Mouse (Mus musculus) NIH3T3 (cell line): ENCODE data around the gene Amigo3.
"Not testable (repeated sequence)": the region's sequence is repeated elsewhere in the genome, so short reads cannot be mapped to it uniquely, and the experiment has no call there.

Source experiments
- DNase-seq: peaks from one replicate; pipeline ENCODE4 v3.0.0-alpha.2; 2012; ENCODE audit warnings: low read depth

Gene Amigo3

DNA sequence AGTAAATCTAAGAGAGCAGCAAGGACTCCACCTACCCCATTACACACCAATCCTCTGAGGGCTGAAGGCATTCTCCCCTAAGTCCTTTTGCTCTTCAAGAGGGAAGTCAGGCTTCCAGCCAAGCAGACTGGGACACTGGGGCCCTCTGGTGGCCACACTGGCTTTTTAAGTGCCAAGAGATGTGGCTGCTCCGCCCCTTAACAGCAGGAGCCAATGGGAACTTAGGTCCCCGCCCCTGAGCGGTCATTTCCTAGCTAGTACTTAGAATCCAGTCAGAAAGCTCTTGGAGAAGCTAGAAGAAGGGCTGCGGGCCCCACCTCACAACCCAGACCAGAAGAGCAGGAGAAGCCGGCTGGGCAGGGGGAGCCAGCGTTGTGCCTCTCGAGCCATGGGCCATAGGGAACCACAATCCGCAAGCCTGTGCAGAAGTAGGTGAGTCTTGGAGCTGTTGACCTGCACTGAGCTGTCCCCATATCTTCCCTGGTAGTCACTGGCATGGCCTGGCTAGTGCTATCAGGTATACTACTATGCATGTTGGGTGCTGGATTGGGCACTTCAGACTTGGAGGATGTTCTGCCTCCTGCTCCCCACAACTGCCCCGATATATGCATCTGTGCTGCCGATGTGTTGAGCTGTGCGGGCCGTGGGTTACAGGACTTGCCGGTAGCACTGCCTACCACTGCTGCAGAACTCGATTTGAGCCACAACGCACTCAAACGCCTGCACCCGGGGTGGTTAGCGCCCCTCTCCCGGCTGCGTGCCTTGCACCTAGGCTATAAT, at the start of gene Amigo3:
TSS of gene Amigo3 (plus strand) at position 275 of the 780 bp plus-strand sequence.
- DNase-seq: peak; percentile 97

DNA sequence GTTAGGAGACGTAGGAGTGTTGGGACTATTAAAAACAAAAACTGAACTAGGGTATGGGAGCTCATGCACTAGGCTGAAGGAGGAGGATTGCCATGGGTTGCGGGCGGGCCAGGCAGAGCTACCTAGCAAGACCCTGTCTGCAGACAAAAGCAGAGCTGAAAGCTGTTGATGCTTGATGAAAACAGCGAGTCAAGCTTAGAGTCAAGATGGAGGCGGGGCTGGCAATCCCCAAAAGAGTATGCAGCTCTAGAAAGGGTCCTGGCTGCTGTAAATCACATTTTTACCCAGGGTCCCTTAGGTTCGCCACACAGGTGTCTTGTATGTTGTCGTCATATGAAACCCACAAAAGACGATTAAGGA, 49.4 kb upstream of the Amigo3 start:
- DNase-seq: peak; percentile 43

- no peak for DNase-seq
Measured at GRCm38 (mm10) chr9:108008041-108008440, 44.9 kb upstream of the Amigo3 start.

- no peak for DNase-seq
Measured at GRCm38 (mm10) chr9:108010385-108010784, 42.6 kb upstream of the Amigo3 start.

GRCm38 (mm10) chr9:108013577-108013976, 39.4 kb upstream of the Amigo3 start:
- DNase-seq: not testable (repeated sequence)

- DNase-seq: no peak
Measured at GRCm38 (mm10) chr9:108017127-108017526, 35.8 kb upstream of the Amigo3 start.

DNA sequence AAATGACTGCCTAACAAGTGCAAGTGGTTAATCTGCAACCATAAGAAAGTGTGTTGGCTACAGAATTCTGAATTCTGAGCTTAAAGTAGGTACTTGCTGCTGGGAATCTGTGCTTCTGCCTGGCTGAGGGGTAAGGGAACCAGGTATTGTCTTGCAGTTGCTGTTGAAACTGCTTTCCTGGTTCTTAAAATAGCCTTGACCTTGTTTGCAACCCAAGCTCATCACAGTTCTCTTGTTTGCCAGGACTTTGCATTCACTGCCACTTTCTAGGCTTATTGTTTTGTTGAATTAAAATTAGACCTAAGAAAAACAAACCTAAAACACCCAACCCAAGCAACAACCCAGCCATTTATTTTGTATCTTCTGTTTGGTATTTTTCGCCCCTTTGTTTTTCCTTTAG, 32.2 kb upstream of the Amigo3 start:
- DNase-seq: no peak

DNA sequence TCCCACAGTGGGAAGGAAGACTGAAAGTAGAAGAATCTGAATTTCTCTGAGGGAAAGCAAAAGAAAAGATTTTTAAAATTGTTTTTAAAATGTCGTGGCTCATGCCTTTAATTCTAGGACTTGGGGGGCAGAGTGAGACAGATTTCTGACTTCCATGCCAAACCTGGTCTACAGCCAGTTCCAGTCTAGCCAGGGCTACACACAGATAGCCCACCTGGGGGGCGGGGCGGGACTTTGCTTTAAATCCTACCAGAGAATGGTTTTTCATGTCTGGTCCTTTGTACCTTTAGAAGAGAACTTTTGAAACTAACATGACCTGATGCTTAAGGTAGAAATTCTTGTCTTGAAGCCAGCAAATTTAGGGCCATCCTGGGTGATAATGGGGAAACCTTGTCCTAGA, 29.7 kb upstream of the Amigo3 start:
- DNase-seq: no peak

- DNase-seq: no peak
Measured at GRCm38 (mm10) chr9:108026584-108026983, 26.4 kb upstream of the Amigo3 start.

DNA sequence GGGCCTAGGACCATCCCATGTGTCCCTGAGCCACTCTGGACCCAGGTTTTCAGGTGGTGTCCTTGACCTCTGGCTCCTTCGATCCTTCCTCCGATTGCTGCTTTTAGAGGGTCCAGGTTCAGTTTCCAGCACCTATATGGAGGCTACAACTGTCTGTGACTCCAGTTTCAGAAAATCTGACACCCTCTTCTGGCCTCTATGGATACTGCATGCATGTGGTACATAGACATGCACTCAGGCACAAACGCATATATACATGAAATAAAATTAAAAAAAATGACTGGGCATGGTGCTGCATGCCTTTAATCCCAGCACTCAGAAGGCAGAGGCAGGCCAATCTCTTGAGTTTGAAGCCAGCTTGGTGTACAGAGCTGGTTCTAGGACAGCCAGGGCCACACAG, 25.1 kb upstream of the Amigo3 start:
- no peak for DNase-seq

- no peak for DNase-seq
Measured at GRCm38 (mm10) chr9:108032126-108032525, 20.8 kb upstream of the Amigo3 start.

- no peak for DNase-seq
Measured at GRCm38 (mm10) chr9:108035331-108036156, 17.4 kb upstream of the Amigo3 start.

DNA sequence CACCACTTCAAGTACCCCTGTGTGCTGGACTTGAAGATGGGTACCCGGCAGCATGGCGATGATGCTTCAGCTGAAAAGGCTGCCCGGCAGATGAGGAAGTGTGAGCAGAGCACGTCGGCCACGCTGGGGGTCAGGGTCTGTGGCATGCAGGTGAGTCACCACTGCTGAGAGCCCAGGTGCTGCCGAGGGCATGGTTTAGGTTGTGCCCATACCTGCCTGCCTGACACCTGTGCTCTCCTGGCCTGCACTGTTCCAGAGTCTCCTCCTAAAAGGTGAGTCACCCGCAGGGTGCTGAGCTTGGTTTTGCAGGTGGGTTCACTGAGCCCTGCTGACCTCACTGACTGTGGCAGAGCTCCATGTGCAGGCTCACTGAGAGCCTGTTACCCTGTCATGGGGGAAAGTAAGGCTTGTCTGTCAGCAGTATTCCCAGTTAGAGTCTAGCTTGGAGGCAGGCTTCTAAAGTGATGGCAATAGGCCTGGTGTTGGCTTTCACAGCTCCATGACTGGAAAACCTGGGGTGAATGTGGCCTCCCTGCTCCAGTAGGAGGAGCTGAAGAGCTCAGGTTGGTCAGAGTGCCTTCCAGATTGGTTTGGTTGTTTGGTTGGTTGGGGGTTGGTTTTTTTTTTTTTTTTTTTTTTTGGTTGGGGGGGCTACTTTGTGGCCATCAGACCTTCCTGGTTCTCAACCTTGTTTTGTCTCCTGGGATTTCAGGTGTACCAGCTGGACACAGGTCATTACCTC, 8.0 kb upstream of the Amigo3 start:
- DNase-seq: peak; percentile 31

GRCm38 (mm10) chr9:108046582-108046981, 6.4 kb upstream of the Amigo3 start:
- DNase-seq: no peak

DNA sequence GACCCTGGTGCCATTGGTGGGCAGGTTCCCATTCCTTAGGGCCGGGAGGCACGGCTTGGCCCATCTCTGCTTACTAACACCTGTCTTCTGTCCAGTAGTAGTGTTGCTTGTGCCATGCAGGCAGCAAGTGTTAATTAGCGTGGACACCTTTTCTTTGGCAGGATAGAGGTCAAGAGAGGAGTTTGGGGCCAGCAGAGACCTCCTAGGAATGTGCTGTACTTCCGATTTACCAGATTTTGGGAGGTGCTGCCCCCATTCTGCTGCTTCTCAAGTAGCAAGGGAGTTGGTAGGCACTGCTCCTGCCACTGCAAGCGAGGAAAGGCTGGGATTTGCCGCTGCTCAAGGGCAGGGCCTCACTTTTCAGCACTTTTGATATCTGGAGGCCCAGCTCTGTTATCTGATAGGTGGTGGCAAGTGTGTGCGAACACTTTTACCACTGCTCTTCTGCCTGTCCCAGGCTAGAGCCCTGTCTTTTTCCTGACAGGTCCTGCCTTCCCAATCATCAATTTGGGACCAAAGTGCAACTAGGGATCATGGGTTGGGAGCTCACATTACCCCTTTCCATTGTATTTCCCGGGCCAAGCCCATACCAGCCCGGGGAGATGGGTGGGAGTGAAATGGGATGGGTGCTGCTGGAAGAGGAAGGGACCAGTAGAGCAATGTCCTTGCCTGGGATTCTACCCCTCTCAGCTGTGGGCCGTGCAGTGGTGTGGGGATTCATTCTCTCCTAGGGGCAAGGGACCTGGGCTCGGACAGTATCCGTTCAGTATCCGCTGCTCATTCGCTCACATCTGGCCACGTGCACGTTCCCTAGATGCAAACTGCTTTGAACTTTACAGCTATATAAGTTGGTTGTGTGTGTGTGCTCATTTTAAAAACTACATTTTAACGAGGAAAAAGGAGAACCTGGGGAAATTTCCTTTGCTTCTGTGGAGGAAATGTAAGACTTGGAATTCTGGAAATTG, 5.1 kb upstream of the Amigo3 start:
- DNase-seq: no peak

GRCm38 (mm10) chr9:108048566-108048955, 4.4 kb upstream of the Amigo3 start:
- DNase-seq: peak; percentile 53

DNA sequence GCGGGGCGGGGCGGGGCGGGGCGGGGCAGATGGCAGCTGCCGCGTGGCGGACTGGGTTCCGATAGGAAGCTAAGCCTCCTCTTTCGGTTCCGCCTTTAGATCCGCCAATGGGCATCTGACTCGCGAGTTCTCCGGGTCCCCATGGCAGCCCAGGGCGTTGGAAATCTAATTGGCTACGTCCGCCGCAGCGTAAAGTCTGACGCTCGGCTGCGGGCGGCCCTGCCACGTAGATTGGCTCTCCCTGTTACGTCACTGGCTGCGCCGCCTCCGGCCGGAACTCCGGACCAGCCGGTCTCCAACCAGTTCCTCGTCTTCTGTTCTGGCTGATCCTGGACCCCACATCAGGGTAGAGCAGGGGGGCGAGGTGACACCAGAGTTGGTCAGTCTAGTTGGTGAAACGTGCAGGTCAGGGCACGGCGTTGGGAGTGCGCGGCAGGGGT, 3.9 kb upstream of the Amigo3 start, which contains the start of gene Gmppb:
TSS of gene Gmppb (plus strand) at position 227 of the 440 bp plus-strand sequence.
- DNase-seq: peak; percentile 97

DNA sequence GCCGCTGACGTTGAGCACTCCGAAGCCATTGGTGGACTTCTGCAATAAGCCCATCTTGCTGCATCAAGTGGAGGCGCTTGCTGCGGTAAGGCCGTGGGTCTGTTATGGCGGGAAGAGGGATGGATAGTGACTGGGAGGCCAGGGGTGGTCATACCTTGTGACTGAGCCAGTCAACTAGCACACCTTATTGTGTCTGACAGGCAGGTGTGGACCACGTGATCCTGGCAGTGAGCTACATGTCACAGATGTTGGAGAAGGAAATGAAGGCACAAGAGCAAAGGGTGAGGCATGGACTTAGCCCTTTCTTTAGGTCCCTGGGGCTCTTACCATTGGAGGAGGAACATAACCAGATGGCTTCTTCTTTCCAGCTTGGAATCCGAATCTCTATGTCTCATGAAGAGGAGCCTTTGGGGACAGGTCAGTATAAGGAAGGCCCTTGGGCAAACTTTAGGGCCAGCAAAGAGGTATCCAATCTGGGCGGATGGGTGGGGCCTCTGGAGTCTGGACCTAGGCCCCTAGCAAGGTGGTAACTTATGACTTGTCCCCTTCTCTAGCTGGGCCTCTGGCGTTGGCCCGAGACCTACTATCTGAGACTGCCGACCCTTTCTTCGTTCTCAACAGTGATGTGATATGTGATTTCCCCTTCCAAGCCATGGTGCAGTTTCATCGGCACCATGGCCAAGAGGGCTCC, 3.3 kb upstream of the Amigo3 start:
- no peak for DNase-seq

DNA sequence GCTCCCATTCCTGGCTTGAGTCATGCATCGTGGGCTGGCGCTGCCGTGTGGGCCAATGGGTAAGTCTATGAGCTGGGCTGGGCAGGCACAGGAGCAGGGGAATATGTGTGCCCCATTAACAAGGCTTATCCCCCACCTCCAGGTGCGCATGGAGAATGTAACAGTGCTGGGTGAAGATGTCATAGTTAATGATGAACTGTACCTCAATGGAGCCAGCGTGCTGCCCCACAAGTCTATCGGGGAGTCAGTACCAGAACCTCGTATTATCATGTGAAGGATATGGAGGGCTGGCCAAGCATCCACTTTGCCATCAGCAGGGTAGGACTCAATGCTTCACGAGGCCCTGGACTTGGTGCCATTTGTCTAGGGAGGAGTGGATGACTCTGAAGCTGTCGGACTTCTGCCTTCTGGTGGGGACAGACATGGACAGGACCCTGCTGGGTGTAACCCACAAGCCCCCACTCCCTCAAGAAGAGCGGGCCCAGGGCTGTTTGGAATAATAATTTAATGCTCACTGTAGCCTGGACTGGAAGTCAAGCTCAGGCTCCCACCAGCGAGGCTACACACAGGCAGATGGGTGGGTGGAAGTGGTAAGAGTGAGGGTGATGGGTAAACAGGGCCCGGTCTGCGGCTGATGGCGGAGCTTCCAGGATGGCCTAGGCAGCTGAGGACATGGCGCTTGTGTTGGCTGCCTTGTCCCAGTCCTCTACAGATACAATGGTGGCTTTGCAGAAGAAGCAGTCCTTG, 1.6 kb upstream of the Amigo3 start:
- DNase-seq: no peak

- no peak for DNase-seq
Measured at GRCm38 (mm10) chr9:108051931-108052220, 1.1 kb upstream of the Amigo3 start.
